Mouse (Mus musculus): Measurements from ENCODE around the gene Sub1. TPM values are rescaled to one million over a fixed set of nuclear protein-coding genes. Genes with fewer than 3 reads are reported as not detected.

The Sub1 gene
- polyA plus RNA-seq, 1 experiment from 2014 or later: 644 TPM

DNA sequence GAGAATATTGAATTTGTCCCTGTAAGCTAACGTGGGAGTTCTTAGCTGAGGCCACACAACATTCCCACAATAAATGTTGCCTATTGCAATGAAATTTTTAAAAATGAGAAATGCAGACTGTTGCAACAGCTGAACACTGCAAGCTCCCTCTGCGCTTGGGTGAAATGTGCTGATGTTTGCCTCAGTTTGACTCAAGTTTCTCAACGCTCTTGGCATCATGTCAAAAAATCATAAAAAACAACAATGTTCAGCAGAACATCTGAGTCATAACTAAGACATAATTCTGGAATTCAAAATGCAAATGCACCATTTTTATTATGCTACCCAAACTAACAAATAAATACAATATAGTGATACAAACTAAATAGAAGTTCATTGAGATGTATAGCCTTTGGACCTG is 37.1 kb downstream of the Sub1 start:
- Histone ChIP-seq H3K27me3 (no peaks in the 10 kb centered on the region), H3K9ac (no peak overlapping the region), H3K4me1 (no peaks in the 10 kb centered on the region), H3K4me2 (no peak overlapping the region), H3K9me3 (no peaks in the 10 kb centered on the region), H3K27ac (no peak overlapping the region), H3K4me3 (no peak overlapping the region), H3K36me3 (no peaks in the 10 kb centered on the region)
- no peak for ATAC-seq (ENCODE audit: borderline replicate concordance, extremely low read depth, low FRiP score, low TSS enrichment)
- 74% methylated on average over 3 of the region's 3 CpGs for WGBS

DNA sequence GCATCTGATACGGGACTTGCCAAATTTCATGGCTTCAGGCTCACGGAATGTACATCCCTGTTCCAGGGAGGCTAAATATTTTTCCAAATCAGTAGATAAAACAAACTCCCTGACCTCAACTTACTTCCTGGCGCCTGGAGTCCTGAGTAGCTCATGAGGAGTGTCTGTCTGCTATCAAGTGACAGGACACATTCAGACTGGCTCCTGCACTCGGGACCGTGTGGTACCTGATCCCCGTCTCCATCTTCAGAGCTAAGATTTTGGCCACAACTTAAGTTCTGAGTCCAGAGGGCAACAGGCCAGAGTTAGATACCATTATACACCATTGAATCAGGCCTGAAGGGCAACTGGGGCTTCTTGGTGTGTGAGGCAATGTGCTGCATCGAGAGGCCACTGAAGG is 40.7 kb downstream of the Sub1 start:
- H3K4me2 ChIP-seq: no peak overlapping the region
- H3K27me3 ChIP-seq: no peaks in the 10 kb centered on the region
- WGBS: 76% methylated on average over 7 of the region's 7 CpGs
- H3K36me3 ChIP-seq: no peaks in the 10 kb centered on the region
- ATAC-seq (ENCODE audit: borderline replicate concordance, extremely low read depth, low FRiP score, low TSS enrichment): no peak
- H3K4me3 ChIP-seq: no peak overlapping the region
- H3K9ac ChIP-seq: no peak overlapping the region
- H3K9me3 ChIP-seq: no peaks in the 10 kb centered on the region
- H3K4me1 ChIP-seq: no peaks in the 10 kb centered on the region
- no peak overlapping the region for H3K27ac ChIP-seq

DNA sequence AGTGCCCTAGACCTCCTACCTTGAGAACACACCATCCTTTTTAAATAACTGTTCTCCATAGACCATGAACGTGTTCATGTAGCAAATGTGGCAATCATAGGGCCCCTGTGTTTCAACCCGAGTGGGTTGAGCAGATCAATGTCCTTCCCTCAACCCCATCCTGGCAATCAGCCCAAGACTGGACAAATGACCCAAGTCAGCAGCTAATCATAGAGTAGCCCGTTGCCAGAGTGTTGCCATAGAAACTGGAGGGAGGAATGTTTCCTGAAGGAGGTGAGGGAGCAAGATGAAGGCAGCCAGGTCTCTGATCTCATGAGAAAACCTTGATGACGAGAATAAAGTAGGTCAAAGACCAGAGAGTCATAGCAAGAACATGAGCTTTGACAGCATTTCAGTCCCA is 42.6 kb downstream of the Sub1 start:
- no peaks in the 10 kb centered on the region for H3K9me3 ChIP-seq
- no peak for ATAC-seq (ENCODE audit: borderline replicate concordance, extremely low read depth, low FRiP score, low TSS enrichment)
- WGBS: 35% methylated on average over 4 of the region's 4 CpGs

DNA sequence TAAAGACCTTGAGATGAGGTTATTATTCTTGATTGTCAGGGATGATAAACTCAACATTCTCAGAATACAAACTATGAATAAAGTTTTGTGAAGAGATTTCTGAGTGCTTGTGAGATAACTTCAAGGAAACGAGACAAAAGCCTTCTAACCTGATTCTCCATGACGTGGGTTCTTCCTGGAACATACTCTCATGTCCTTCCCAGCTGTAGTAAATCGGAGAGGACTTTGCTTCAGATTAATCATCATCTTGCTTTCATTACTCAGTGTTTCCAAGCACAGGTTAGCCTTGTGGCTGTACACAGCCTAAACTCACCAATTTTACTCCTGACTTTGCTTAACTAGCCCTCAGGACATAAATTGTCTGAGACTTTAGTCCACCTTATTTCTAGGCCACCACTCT is 44.6 kb downstream of the Sub1 start:
- Histone ChIP-seq H3K27me3 (no peaks in the 10 kb centered on the region), H3K9me3 (no peaks in the 10 kb centered on the region), H3K4me1 (no peaks in the 10 kb centered on the region), H3K4me3 (no peak overlapping the region), H3K27ac (no peak overlapping the region), H3K9ac (no peak overlapping the region), H3K4me2 (no peak overlapping the region), H3K36me3 (no peaks in the 10 kb centered on the region)
- 74% methylated on average over 3 of the region's 3 CpGs for WGBS
- ATAC-seq (ENCODE audit: borderline replicate concordance, extremely low read depth, low FRiP score, low TSS enrichment): no peak

More for the DNA sequence above, 42.6 kb downstream of the Sub1 start:
- Histone ChIP-seq H3K27ac (no peak overlapping the region), H3K4me1 (no peaks in the 10 kb centered on the region), H3K9ac (no peak overlapping the region), H3K36me3 (no peaks in the 10 kb centered on the region), H3K27me3 (no peaks in the 10 kb centered on the region), H3K4me3 (no peak overlapping the region), H3K4me2 (no peak overlapping the region)

DNA sequence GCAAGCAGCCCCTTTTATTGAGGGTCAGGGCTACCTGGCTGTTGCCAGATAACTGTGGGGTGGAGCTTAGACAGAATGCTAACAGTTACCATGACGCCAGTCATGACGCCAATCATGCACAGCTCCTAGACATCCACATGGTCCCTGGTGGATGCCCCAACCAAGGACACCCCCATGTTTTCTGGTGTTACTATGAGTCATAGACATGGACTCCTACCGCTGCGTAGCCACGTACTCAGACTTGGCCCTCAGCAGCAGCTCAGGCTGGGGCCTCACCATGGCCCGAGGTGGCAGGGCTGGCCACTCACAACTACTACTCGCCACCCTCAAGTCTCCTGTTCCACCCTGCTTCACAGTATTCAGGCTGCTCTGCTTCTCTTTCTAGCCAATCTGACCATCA is 45.6 kb downstream of the Sub1 start:
- no peak overlapping the region for H3K27ac ChIP-seq
- no peak for ATAC-seq (ENCODE audit: borderline replicate concordance, extremely low read depth, low FRiP score, low TSS enrichment)
- WGBS: 92% methylated on average over 7 of the region's 7 CpGs

DNA sequence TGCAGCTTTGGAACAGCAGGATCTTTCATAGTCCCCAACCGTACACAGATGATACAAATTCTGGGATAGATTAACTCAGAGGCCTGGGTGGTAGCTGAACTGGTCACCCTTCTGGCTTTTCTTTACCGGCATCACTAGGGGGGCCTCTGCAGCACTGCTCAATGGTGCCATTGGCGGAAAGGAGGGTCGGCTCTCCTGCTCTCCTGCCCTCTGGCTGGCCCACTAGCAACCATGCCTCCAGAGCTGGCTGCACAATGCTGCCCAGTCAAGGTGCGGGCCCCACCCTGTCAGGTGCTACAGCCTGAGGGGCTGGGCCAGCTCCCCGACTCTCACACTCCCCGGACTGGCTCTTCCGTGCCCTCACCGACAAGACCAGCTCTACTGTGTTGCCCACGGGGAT is 46.6 kb downstream of the Sub1 start:
- 85% methylated on average over 10 of the region's 10 CpGs for WGBS
- no peaks in the 10 kb centered on the region for H3K27me3 ChIP-seq
- H3K36me3 ChIP-seq: no peaks in the 10 kb centered on the region
- ATAC-seq (ENCODE audit: borderline replicate concordance, extremely low read depth, low FRiP score, low TSS enrichment): peak; percentile 23; the same call in 1 of the 2 replicates
- H3K4me3 ChIP-seq: no peak overlapping the region
- no peaks in the 10 kb centered on the region for H3K9me3 ChIP-seq
- no peaks in the 10 kb centered on the region for H3K4me1 ChIP-seq
- no peak overlapping the region for H3K9ac ChIP-seq
- no peak overlapping the region for H3K4me2 ChIP-seq
- H3K27ac ChIP-seq: no peak overlapping the region

More for the DNA sequence above, 45.6 kb downstream of the Sub1 start:
- H3K4me1 ChIP-seq: no peaks in the 10 kb centered on the region
- no peak overlapping the region for H3K4me2 ChIP-seq
- no peaks in the 10 kb centered on the region for H3K27me3 ChIP-seq
- no peak overlapping the region for H3K9ac ChIP-seq
- no peaks in the 10 kb centered on the region for H3K36me3 ChIP-seq
- no peaks in the 10 kb centered on the region for H3K9me3 ChIP-seq
- H3K4me3 ChIP-seq: no peak overlapping the region

DNA sequence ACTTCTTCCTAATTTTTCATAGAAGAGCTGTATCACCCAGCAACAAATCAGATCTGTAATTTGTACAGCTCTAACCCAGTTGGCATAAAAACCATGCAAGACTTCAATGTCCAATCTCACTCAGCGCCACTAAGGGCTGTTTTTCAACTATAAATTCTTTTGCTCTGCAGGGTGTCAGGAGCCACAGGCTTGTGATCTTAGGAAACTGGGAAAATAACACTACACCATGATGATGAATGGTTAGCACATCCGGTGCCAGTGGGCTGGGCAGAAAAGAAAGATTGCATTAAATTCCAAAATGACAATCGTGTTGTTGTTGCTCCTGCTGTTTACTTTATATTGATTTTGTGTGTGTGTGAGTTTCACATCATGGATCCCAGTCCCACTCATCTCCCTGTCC is 47.3 kb downstream of the Sub1 start:
- Histone ChIP-seq H3K27me3 (no peaks in the 10 kb centered on the region), H3K27ac (no peak overlapping the region), H3K36me3 (no peaks in the 10 kb centered on the region), H3K4me2 (no peak overlapping the region), H3K4me1 (no peaks in the 10 kb centered on the region), H3K9ac (no peak overlapping the region), H3K4me3 (no peak overlapping the region), H3K9me3 (no peaks in the 10 kb centered on the region)
- ATAC-seq (ENCODE audit: borderline replicate concordance, extremely low read depth, low FRiP score, low TSS enrichment): no peak
- WGBS: 77% methylated on average over 3 of the region's 3 CpGs

DNA sequence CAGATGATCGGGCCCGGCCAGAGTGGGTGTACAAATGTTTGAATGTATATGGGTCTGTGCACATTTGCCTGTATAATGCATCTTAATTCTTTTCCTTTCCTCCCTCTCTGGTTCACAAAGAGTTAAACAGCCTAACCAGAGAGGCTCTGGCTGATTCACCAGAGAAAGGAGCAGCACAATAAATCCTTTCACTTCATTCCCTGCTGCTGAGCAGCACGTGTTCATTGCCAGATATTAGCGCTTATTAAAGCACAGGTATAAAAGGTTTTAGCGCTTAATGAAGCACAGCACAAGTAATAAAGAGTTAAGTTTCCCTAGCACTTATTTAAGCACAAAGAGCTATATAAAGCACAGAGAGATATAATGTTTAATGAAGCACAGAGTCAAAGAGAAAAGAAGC is 55.9 kb downstream of the Sub1 start:
- no peak overlapping the region for H3K27ac ChIP-seq
- 64% methylated on average over 5 of the region's 5 CpGs for WGBS
- no peak overlapping the region for H3K4me2 ChIP-seq
- no peaks in the 10 kb centered on the region for H3K27me3 ChIP-seq
- H3K9ac ChIP-seq: no peak overlapping the region
- no peaks in the 10 kb centered on the region for H3K4me1 ChIP-seq
- no peaks in the 10 kb centered on the region for H3K36me3 ChIP-seq
- H3K9me3 ChIP-seq: no peaks in the 10 kb centered on the region
- H3K4me3 ChIP-seq: no peak overlapping the region
- ATAC-seq (ENCODE audit: borderline replicate concordance, extremely low read depth, low FRiP score, low TSS enrichment): no peak

Other genes starting within 250 kb of the Sub1 start
- 8.4 and 9.5 TPM in 2 replicates for gene Npr3, start 89.7 kb downstream of the Sub1 start, polyA plus RNA-seq (2015; fragmentation: Nextera tagmentation; extraction: Ambion mirVana)
- gene Zfr, start 120.8 kb upstream of the Sub1 start, polyA plus RNA-seq (2015; fragmentation: Nextera tagmentation; extraction: Ambion mirVana): 110 and 120 TPM in 2 replicates
- 18.2 and 19.1 TPM in 2 replicates for gene Mtmr12, start 208.0 kb upstream of the Sub1 start, polyA plus RNA-seq (2015; fragmentation: Nextera tagmentation; extraction: Ambion mirVana)

Measured in lung, embryonic 15.5 days (tissue).